Mouse (Mus musculus) MEL (cell line): Measurements from ENCODE around the gene Faap100. TPM values are rescaled to one million over a fixed set of nuclear protein-coding genes. Genes with fewer than 3 reads are reported as not detected.

ENCODE experiments used
- DNase-seq: peaks from one replicate; pipeline ENCODE4 v3.0.0; 2011; ENCODE audit warnings: low read depth, low spot score
- H3K27ac ChIP-seq: 2 replicates; pipeline ENCODE4 v1.5.1; 2012; ENCODE audit warnings: low read depth, mild to moderate bottlenecking, control low read depth, low read length, moderate library complexity; ENCODE audit not compliant: control insufficient read depth
- H3K27me3 ChIP-seq, 2 experiments: fragments of 150-350 bp in 1 of 2; sonication (generic) in 1 of 2; 2 replicates each; pipeline ENCODE4 v1.6.1; 2012; ENCODE audit warnings: low read length in 2 of 2, mild to moderate bottlenecking in 2 of 2, improper control_type of control experiment in 1 of 2, moderate library complexity in 1 of 2; ENCODE audit not compliant: insufficient read depth in 2 of 2, control insufficient read depth in 1 of 2
- H3K36me3 ChIP-seq, 2 experiments: 2 replicates each; pipeline ENCODE4 v1.6.1; 2012 to 2014; ENCODE audit warnings: low read length in 2 of 2, improper control_type of control experiment in 1 of 2, inconsistent platforms in 1 of 2, mild to moderate bottlenecking in 1 of 2; ENCODE audit not compliant: insufficient read depth in 2 of 2, control insufficient read depth in 1 of 2
- H3K4me1 ChIP-seq, 2 experiments: fragments of 150-350 bp in 1 of 2; sonication (generic) in 1 of 2; 2 replicates each; pipeline ENCODE4 v1.6.1; 2012; ENCODE audit warnings: low read length in 2 of 2, improper control_type of control experiment in 1 of 2, mild to moderate bottlenecking in 1 of 2; ENCODE audit not compliant: insufficient read depth in 2 of 2, control insufficient read depth in 1 of 2
- H3K4me3 ChIP-seq, 2 experiments: fragments of 150-350 bp in 1 of 2; sonication (generic) in 1 of 2; 2 replicates each; pipeline ENCODE4 v1.5.1; 2012; ENCODE audit warnings: low read depth in 2 of 2, low read length in 2 of 2, mild to moderate bottlenecking in 2 of 2, moderate library complexity in 2 of 2, control low read depth in 1 of 2, improper control_type of control experiment in 1 of 2; ENCODE audit not compliant: control insufficient read depth in 1 of 2, insufficient read depth in 1 of 2
- H3K79me2 ChIP-seq: 2 replicates; pipeline ENCODE4 v1.6.1; 2012; ENCODE audit warnings: mild to moderate bottlenecking, low read length, moderate library complexity; ENCODE audit not compliant: control insufficient read depth, poor library complexity, insufficient read depth
- H3K9ac ChIP-seq: 2 replicates; pipeline ENCODE4 v1.6.1; 2012; ENCODE audit warnings: low read depth, mild to moderate bottlenecking, control low read depth, low read length, moderate library complexity; ENCODE audit not compliant: control insufficient read depth, poor library complexity, severe bottlenecking
- H3K9me3 ChIP-seq: fragments of 150-350 bp; sonication (generic); replicated peaks from 2 replicates; pipeline ENCODE4 v1.6.1; 2012; ENCODE audit warnings: mild to moderate bottlenecking, low read length, improper control_type of control experiment, moderate library complexity; ENCODE audit not compliant: insufficient read depth
- BHLHE40 ChIP-seq: IDR thresholded peaks from 2 replicates; pipeline ENCODE4 v1.6.1; 2012; ENCODE audit warnings: low read depth, mild to moderate bottlenecking, inconsistent platforms, low read length, improper control_type of control experiment, borderline replicate concordance
- CHD2 ChIP-seq: IDR thresholded peaks from 2 replicates; pipeline ENCODE4 v1.6.1; 2011; ENCODE audit warnings: low read length, improper control_type of control experiment
- CTCF ChIP-seq, 3 experiments: IDR thresholded peaks in 2 of 3; conservative IDR thresholded peaks in 1 of 3; 2 replicates each; pipeline ENCODE4 v1.5.1; 2011 to 2012; ENCODE audit warnings: low read length in 3 of 3, low read depth in 2 of 3, mild to moderate bottlenecking in 2 of 3, improper control_type of control experiment in 1 of 3, inconsistent platforms in 1 of 3, mixed read lengths in 1 of 3, moderate library complexity in 1 of 3; ENCODE audit not compliant: control insufficient read depth in 1 of 3, insufficient read depth in 1 of 3, poor library complexity in 1 of 3, severe bottlenecking in 1 of 3
- EP300 ChIP-seq, 2 experiments: IDR thresholded peaks; 2 replicates each; pipeline ENCODE4 v1.6.1; 2011; ENCODE audit warnings: improper control_type of control experiment in 2 of 2, low read length in 2 of 2, low read depth in 1 of 2, mild to moderate bottlenecking in 1 of 2
- ETS1 ChIP-seq: IDR thresholded peaks from 2 replicates; pipeline ENCODE4 v1.6.1; 2012; ENCODE audit warnings: low read depth, mild to moderate bottlenecking, inconsistent platforms, low read length, improper control_type of control experiment, moderate library complexity
- HCFC1 ChIP-seq: IDR thresholded peaks from 2 replicates; pipeline ENCODE4 v1.6.1; 2012; ENCODE audit warnings: low read depth, mild to moderate bottlenecking, inconsistent platforms, low read length, improper control_type of control experiment, moderate library complexity
- KAT2A ChIP-seq: conservative IDR thresholded peaks from 2 replicates; pipeline ENCODE4 v1.6.1; 2012; ENCODE audit warnings: low read depth, low read length, improper control_type of control experiment, inconsistent platforms
- MAFK ChIP-seq: IDR thresholded peaks from 2 replicates; pipeline ENCODE4 v1.6.1; 2011; ENCODE audit warnings: low read depth, mild to moderate bottlenecking, low read length, improper control_type of control experiment, borderline replicate concordance
- MEF2A ChIP-seq: IDR thresholded peaks from 2 replicates; pipeline ENCODE4 v1.6.1; 2014; ENCODE audit warnings: low read depth, mild to moderate bottlenecking, inconsistent platforms, low read length, improper control_type of control experiment; ENCODE audit not compliant: poor library complexity, insufficient replicate concordance, severe bottlenecking; ENCODE audit errors: extremely low read depth
- MXI1 ChIP-seq: IDR thresholded peaks from 2 replicates; pipeline ENCODE4 v1.6.1; 2011; ENCODE audit warnings: mild to moderate bottlenecking, low read depth, low read length, improper control_type of control experiment
- MYC ChIP-seq: IDR thresholded peaks from 2 replicates; pipeline ENCODE4 v1.6.1; 2011; ENCODE audit warnings: low read depth, mild to moderate bottlenecking, low read length, improper control_type of control experiment, moderate library complexity
- NRF1 ChIP-seq: IDR thresholded peaks from 2 replicates; pipeline ENCODE4 v1.6.1; 2014; ENCODE audit warnings: low read depth, mild to moderate bottlenecking, inconsistent platforms, low read length, improper control_type of control experiment, moderate library complexity; ENCODE audit not compliant: poor library complexity, insufficient read depth, severe bottlenecking
- POLR2A ChIP-seq, 2 experiments: IDR thresholded peaks; 2 replicates each; pipeline ENCODE4 v1.6.1; 2011 to 2012; ENCODE audit warnings: low read length in 2 of 2, mild to moderate bottlenecking in 2 of 2, control low read depth in 1 of 2, improper control_type of control experiment in 1 of 2, low read depth in 1 of 2, moderate library complexity in 1 of 2; ENCODE audit not compliant: control insufficient read depth in 1 of 2, insufficient read depth in 1 of 2, poor library complexity in 1 of 2
- POLR2AphosphoS2 ChIP-seq: IDR thresholded peaks from 2 replicates; pipeline ENCODE4 v1.6.1; 2011; ENCODE audit warnings: low read length, improper control_type of control experiment
- POLR2AphosphoS5 ChIP-seq: IDR thresholded peaks from 2 replicates; pipeline ENCODE4 v1.6.1; 2012; ENCODE audit warnings: low read depth, borderline replicate concordance, mild to moderate bottlenecking, inconsistent platforms, low read length, moderate library complexity, mixed read lengths
- RAD21 ChIP-seq: IDR thresholded peaks from 2 replicates; pipeline ENCODE4 v1.6.1; 2011; ENCODE audit warnings: mild to moderate bottlenecking, low read depth, low read length, improper control_type of control experiment
- SIN3A ChIP-seq: IDR thresholded peaks from 2 replicates; pipeline ENCODE4 v1.6.1; 2012; ENCODE audit warnings: low read length, improper control_type of control experiment, inconsistent platforms
- SMC3 ChIP-seq: IDR thresholded peaks from 2 replicates; pipeline ENCODE4 v1.6.1; 2011; ENCODE audit warnings: low read depth, low read length, improper control_type of control experiment
- TAL1 ChIP-seq: IDR thresholded peaks from 2 replicates; pipeline ENCODE4 v1.6.1; 2012; ENCODE audit warnings: mild to moderate bottlenecking, inconsistent platforms, low read length, moderate library complexity, mixed read lengths
- TCF12 ChIP-seq: IDR thresholded peaks from 2 replicates; pipeline ENCODE4 v1.6.1; 2014; ENCODE audit warnings: low read depth, mild to moderate bottlenecking, inconsistent platforms, low read length, improper control_type of control experiment, moderate library complexity
- USF1 ChIP-seq: IDR thresholded peaks from 2 replicates; pipeline ENCODE4 v1.6.1; 2014; ENCODE audit warnings: low read depth, mild to moderate bottlenecking, inconsistent platforms, low read length, improper control_type of control experiment, moderate library complexity
- USF2 ChIP-seq, 2 experiments: IDR thresholded peaks; 2 replicates each; pipeline ENCODE4 v1.6.1; 2011 to 2012; ENCODE audit warnings: improper control_type of control experiment in 2 of 2, low read length in 2 of 2, borderline replicate concordance in 1 of 2, inconsistent platforms in 1 of 2, low read depth in 1 of 2, mild to moderate bottlenecking in 1 of 2; ENCODE audit not compliant: insufficient read depth in 1 of 2
- ZKSCAN1 ChIP-seq: IDR thresholded peaks from 2 replicates; pipeline ENCODE4 v1.6.1; 2012; ENCODE audit warnings: low read depth, mild to moderate bottlenecking, inconsistent platforms, low read length, improper control_type of control experiment, moderate library complexity
- ZNF384 ChIP-seq: IDR thresholded peaks from 2 replicates; pipeline ENCODE4 v1.6.1; 2012; ENCODE audit warnings: low read depth, mild to moderate bottlenecking, inconsistent platforms, low read length, improper control_type of control experiment
- polyA plus RNA-seq, 2 experiments: library from polyadenylated mRNA; stranded (reverse) in 1 of 2; unstranded in 1 of 2; fragments of >175 nt in 1 of 2; fragments of >200 nt in 1 of 2; gene quantifications; 2 replicates each; pipeline versions ENCODE4 v1.2.1 to v1.2.4; 2012; ENCODE audit warnings: low replicate concordance in 2 of 2, low read depth in 1 of 2; ENCODE audit not compliant: insufficient read length in 2 of 2, insufficient read depth in 1 of 2, missing spikeins in 1 of 2
- total RNA-seq: library from RNA; depleted of rRNA; stranded (reverse); fragments of 300-350 nt; gene quantifications from 2 replicates; pipeline ENCODE4 v1.2.3, GENCODE M21; 2012

Gene Faap100
- total and polyA plus RNA-seq, 3 experiments: 27.1 to 45.7 TPM; not detected in 1

- no peak for TF ChIP-seq POLR2AphosphoS5
- peak; percentile 58; the same call in 1 of the 2 replicates for TF ChIP-seq HCFC1
- peak in 1 of 2 experiments; percentile 55; a peak in 1 of 4 replicates for TF ChIP-seq USF2 (IDR thresholded peaks at IDR 0.05; ENCODE audit: borderline replicate concordance in 1 of 2, insufficient read depth in 1 of 2, low read depth in 1 of 2, low read length in 2 of 2)
- no peak for TF ChIP-seq NRF1
- no peak for TF ChIP-seq MAFK
- no peak for TF ChIP-seq SMC3
- peak; percentile 93 to 96 for TF ChIP-seq POLR2A (IDR thresholded peaks at IDR 0.05; ENCODE audit: control insufficient read depth in 1 of 2, insufficient read depth in 1 of 2, low read depth in 1 of 2, low read length in 2 of 2, poor library complexity in 1 of 2)
- no peak for TF ChIP-seq RAD21
- no peak for TF ChIP-seq KAT2A
- peak; percentile 85 for TF ChIP-seq USF1
- no peak for TF ChIP-seq ZNF384
- peak; percentile 92 for TF ChIP-seq POLR2AphosphoS2
- TF ChIP-seq EP300 (IDR thresholded peaks at IDR 0.05; ENCODE audit: low read depth in 1 of 2, low read length in 2 of 2): no peak
- TF ChIP-seq ETS1: no peak; the same call in 1 of the 2 replicates
- peak; percentile 45; the same call in 1 of the 2 replicates for TF ChIP-seq BHLHE40
- TF ChIP-seq MEF2A: no peak
- no peak for TF ChIP-seq MYC
- peak; percentile 65 for TF ChIP-seq TCF12
- TF ChIP-seq CTCF (IDR thresholded peaks at IDR 0.05 in 2 of 3, conservative IDR thresholded peaks at IDR 0.05 in 1 of 3; ENCODE audit: control insufficient read depth in 1 of 3, insufficient read depth in 1 of 3, low read depth in 2 of 3, low read length in 3 of 3, poor library complexity in 1 of 3, severe bottlenecking in 1 of 3): no peak
- TF ChIP-seq TAL1: no peak
- no peak for TF ChIP-seq MXI1
Measured at GRCm38 (mm10) chr11:120347791-120348683, 30.5 kb downstream of the Faap100 start, which contains the start of gene Actg1 (continued).

GRCm38 (mm10) chr11:120347301-120347700 is 31.3 kb downstream of the Faap100 start:
- peak; percentile 69 for DNase-seq
- Histone ChIP-seq H3K27ac (peak overlapping the region; percentile 32; the same call in 1 of the 2 replicates), H3K79me2 (peaks cover 21% of the 10 kb centered on the region), H3K9me3 (no peaks in the 10 kb centered on the region), H3K4me3 (peak overlapping the region; percentile 88 to 93), H3K27me3 (no peaks in the 10 kb centered on the region), H3K4me1 (peaks cover 0 to 18% of the 10 kb centered on the region in 2 experiments; a peak in 3 of 4 replicates), H3K36me3 (peaks cover 0 to 5% of the 10 kb centered on the region in 2 experiments; a peak in 2 of 4 replicates), H3K9ac (peak overlapping the region; percentile 99)
- no peak for TF ChIP-seq KAT2A
- no peak for TF ChIP-seq ZKSCAN1
- 0 out of 2 replicates have a peak, but pooled peaks have one; percentile 22 for TF ChIP-seq SIN3A
- TF ChIP-seq CHD2: no peak
